Mouse (Mus musculus): ENCODE measurements around the gene Lrrk1. TPM values are rescaled to one million over a fixed set of nuclear protein-coding genes. Genes with fewer than 3 reads are reported as not detected.

Gene Lrrk1
- total RNA-seq, 1 experiment = 7.4 TPM

DNA sequence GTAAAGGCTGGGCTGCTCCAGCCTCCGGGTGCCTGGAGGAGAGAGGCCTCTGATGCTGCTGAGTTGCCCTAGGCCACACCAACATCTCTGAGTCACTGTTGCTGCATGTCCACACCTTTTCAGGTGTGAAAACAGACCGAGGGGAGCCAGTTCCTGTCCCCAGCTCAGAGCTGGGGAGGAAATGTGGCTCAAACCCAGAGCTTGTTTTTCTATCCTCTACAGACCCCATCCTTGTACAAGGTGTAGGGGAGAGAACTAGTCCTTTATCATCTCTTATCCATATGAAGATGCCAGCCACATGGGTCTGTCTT, 159.6 kb downstream of the Lrrk1 start:
- TF ChIP-seq MAFK (IDR thresholded peaks at IDR 0.05; ENCODE audit: insufficient read depth, low read depth, low read length) = no peak
- no peak for TF ChIP-seq CHD2 (IDR thresholded peaks at IDR 0.05; ENCODE audit: low read depth, low read length)
- TF ChIP-seq ZC3H11A (IDR thresholded peaks at IDR 0.05; ENCODE audit: borderline replicate concordance, low read depth, low read length) = no peak
- TF ChIP-seq ZNF384 (IDR thresholded peaks at IDR 0.05; ENCODE audit: low read depth, low read length) = no peak
- in situ Hi-C loops (cut with MboI; ENCODE audit: low sequenced_read_pairs in 2 of 2, unreplicated experiment in 2 of 2) = no loop called here
- no peak overlapping the region for H3K4me3 ChIP-seq (ENCODE audit: insufficient read depth in 1 of 2, low read depth in 1 of 2, low read length in 2 of 2, poor library complexity in 1 of 2, severe bottlenecking in 1 of 2)
- no peak overlapping the region for H3K27ac ChIP-seq (ENCODE audit: insufficient read depth, low read depth, low read length, poor library complexity, severe bottlenecking)
- DNase-seq (ENCODE audit: low read depth, low spot score) = no peak
- H3K4me1 ChIP-seq (ENCODE audit: control insufficient read depth in 2 of 2, insufficient read depth in 2 of 2, low read length in 2 of 2, poor library complexity in 1 of 2) = peaks cover 2 to 13% of the 10 kb centered on the region in 2 experiments; a peak in 3 of 4 replicates
- H3K9me3 ChIP-seq (ENCODE audit: control insufficient read depth, insufficient read depth, low read depth, low read length) = no peaks in the 10 kb centered on the region
- H3K9ac ChIP-seq (ENCODE audit: insufficient read depth, low read depth, low read length, poor library complexity, severe bottlenecking) = no peak overlapping the region
- no peaks in the 10 kb centered on the region for H3K36me3 ChIP-seq (ENCODE audit: control insufficient read depth, insufficient read depth, low read length, poor library complexity, severe bottlenecking)

DNA sequence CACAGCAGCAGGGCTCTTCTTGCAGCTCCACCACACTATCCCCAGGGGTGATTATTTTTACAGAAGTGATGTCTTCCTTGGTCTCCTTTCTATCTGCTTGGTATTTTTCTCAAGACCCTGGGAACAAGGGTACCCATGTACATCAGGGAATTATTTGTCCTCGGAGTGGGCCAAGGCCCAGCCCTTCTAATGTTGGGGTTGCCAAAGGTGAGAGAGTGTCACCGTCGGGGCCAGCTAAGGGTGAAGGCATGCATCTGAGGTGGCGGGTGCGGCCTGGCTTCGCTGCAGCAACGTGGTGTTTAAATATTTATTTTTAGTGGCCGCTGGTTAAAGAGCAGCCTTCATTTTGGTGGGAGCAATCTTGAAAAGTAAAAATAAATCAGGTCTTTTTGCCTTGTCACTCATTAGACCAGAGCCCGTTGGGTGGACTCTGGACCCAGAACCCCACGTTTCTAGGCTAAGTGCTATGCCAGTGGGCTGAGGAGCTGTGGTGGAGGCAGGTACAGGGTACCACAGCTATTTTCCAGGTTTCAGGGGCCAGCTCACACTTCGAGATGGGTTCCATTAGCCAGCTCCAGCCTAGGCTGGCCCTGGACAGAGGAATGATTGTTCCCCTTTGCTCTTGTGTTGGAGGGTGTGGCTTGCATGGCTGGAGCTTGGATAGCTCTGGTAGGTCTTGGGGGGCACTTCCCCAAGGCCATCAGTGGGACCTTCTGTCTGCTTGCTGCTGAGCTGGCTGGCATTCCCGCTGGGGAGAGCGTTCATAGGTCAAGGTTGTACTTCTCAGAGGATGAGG, 160.1 kb downstream of the Lrrk1 start:
- no peak overlapping the region for H3K9ac ChIP-seq (ENCODE audit: insufficient read depth, low read depth, low read length, poor library complexity, severe bottlenecking)
- H3K36me3 ChIP-seq (ENCODE audit: control insufficient read depth, insufficient read depth, low read length, poor library complexity, severe bottlenecking) = no peaks in the 10 kb centered on the region
- H3K27ac ChIP-seq (ENCODE audit: insufficient read depth, low read depth, low read length, poor library complexity, severe bottlenecking) = no peak overlapping the region
- no peaks in the 10 kb centered on the region for H3K9me3 ChIP-seq (ENCODE audit: control insufficient read depth, insufficient read depth, low read depth, low read length)
- in situ Hi-C loops (cut with MboI; ENCODE audit: low sequenced_read_pairs in 2 of 2, unreplicated experiment in 2 of 2) = no loop called here
- TF ChIP-seq ZNF384 (IDR thresholded peaks at IDR 0.05; ENCODE audit: low read depth, low read length) (no peak), MAFK (IDR thresholded peaks at IDR 0.05; ENCODE audit: insufficient read depth, low read depth, low read length) (no peak), CHD2 (IDR thresholded peaks at IDR 0.05; ENCODE audit: low read depth, low read length) (no peak), ZC3H11A (IDR thresholded peaks at IDR 0.05; ENCODE audit: borderline replicate concordance, low read depth, low read length) (no peak), HCFC1 (IDR thresholded peaks at IDR 0.05; ENCODE audit: borderline replicate concordance, insufficient read depth, low read length) (no peak)
- DNase-seq (ENCODE audit: low read depth, low spot score) = no peak
- no peak overlapping the region for H3K4me3 ChIP-seq (ENCODE audit: insufficient read depth in 1 of 2, low read depth in 1 of 2, low read length in 2 of 2, poor library complexity in 1 of 2, severe bottlenecking in 1 of 2)
- peaks cover 2 to 13% of the 10 kb centered on the region in 2 experiments; a peak in 3 of 4 replicates for H3K4me1 ChIP-seq (ENCODE audit: control insufficient read depth in 2 of 2, insufficient read depth in 2 of 2, low read length in 2 of 2, poor library complexity in 1 of 2)

DNA sequence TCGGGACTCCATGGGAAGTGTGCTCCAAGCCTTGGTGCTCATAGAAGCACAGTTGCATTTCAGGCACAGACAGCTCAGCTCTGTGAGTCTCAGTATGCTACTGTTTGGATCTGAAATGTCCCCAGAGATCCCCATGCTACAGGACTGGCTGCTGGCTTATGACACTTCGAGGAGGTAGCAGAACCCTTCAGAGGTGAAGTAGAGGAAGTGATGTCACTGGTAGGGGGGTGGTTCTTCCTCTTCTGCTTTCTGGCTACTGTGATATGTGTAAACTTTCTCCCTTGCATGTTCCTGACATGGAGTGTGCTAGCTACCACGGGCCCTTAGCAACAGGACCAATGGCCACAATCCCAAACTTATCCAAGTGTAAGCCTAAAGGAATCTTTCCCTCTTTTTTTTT, 162.3 kb downstream of the Lrrk1 start:
- Histone ChIP-seq H3K4me1 (ENCODE audit: control insufficient read depth in 2 of 2, insufficient read depth in 2 of 2, low read length in 2 of 2, poor library complexity in 1 of 2) (peaks cover 2 to 13% of the 10 kb centered on the region in 2 experiments; a peak in 3 of 4 replicates), H3K36me3 (ENCODE audit: control insufficient read depth, insufficient read depth, low read length, poor library complexity, severe bottlenecking) (no peaks in the 10 kb centered on the region), H3K9ac (ENCODE audit: insufficient read depth, low read depth, low read length, poor library complexity, severe bottlenecking) (no peak overlapping the region), H3K4me3 (ENCODE audit: insufficient read depth in 1 of 2, low read depth in 1 of 2, low read length in 2 of 2, poor library complexity in 1 of 2, severe bottlenecking in 1 of 2) (no peak overlapping the region), H3K27ac (ENCODE audit: insufficient read depth, low read depth, low read length, poor library complexity, severe bottlenecking) (no peak overlapping the region), H3K9me3 (ENCODE audit: control insufficient read depth, insufficient read depth, low read depth, low read length) (no peaks in the 10 kb centered on the region)
- in situ Hi-C loops (cut with MboI; ENCODE audit: low sequenced_read_pairs in 2 of 2, unreplicated experiment in 2 of 2) = no loop called here
- TF ChIP-seq CHD2 (IDR thresholded peaks at IDR 0.05; ENCODE audit: low read depth, low read length) (no peak), ZNF384 (IDR thresholded peaks at IDR 0.05; ENCODE audit: low read depth, low read length) (no peak), MAFK (IDR thresholded peaks at IDR 0.05; ENCODE audit: insufficient read depth, low read depth, low read length) (no peak), ZC3H11A (IDR thresholded peaks at IDR 0.05; ENCODE audit: borderline replicate concordance, low read depth, low read length) (no peak), HCFC1 (IDR thresholded peaks at IDR 0.05; ENCODE audit: borderline replicate concordance, insufficient read depth, low read length) (no peak)
- no peak for DNase-seq (ENCODE audit: low read depth, low spot score)

DNA sequence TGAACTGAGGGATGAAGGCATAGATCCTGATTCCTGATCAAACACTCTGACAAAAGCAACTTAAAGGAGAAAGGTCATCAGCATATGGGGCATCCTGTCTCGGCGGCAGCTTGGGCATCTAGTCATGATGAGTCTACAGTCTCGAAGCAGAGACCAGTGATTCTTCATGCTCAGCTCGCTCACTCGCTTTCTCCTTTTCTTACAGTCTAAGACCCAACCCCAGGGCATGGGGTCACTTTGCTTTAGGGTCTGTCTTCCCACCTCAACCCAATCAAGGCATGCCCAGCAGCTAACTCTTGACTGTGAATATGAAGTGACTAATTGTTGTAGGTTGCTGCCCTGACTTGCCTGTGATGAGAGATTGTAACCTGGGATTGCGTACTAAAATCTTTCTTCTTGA, 163.6 kb downstream of the Lrrk1 start:
- in situ Hi-C loops (cut with MboI; ENCODE audit: low sequenced_read_pairs in 2 of 2, unreplicated experiment in 2 of 2) = no loop called here
- no peak overlapping the region for H3K4me3 ChIP-seq (ENCODE audit: insufficient read depth in 1 of 2, low read depth in 1 of 2, low read length in 2 of 2, poor library complexity in 1 of 2, severe bottlenecking in 1 of 2)
- TF ChIP-seq HCFC1 (IDR thresholded peaks at IDR 0.05; ENCODE audit: borderline replicate concordance, insufficient read depth, low read length) = no peak
- no peak for TF ChIP-seq ZNF384 (IDR thresholded peaks at IDR 0.05; ENCODE audit: low read depth, low read length)
- TF ChIP-seq CHD2 (IDR thresholded peaks at IDR 0.05; ENCODE audit: low read depth, low read length) = no peak
- TF ChIP-seq ZC3H11A (IDR thresholded peaks at IDR 0.05; ENCODE audit: borderline replicate concordance, low read depth, low read length) = no peak
- no peak for TF ChIP-seq MAFK (IDR thresholded peaks at IDR 0.05; ENCODE audit: insufficient read depth, low read depth, low read length)
- no peaks in the 10 kb centered on the region for H3K9me3 ChIP-seq (ENCODE audit: control insufficient read depth, insufficient read depth, low read depth, low read length)
- peaks cover 0 to 3% of the 10 kb centered on the region in 2 experiments; a peak in 3 of 4 replicates for H3K4me1 ChIP-seq (ENCODE audit: control insufficient read depth in 2 of 2, insufficient read depth in 2 of 2, low read length in 2 of 2, poor library complexity in 1 of 2)
- H3K27ac ChIP-seq (ENCODE audit: insufficient read depth, low read depth, low read length, poor library complexity, severe bottlenecking) = no peak overlapping the region
- no peak overlapping the region for H3K9ac ChIP-seq (ENCODE audit: insufficient read depth, low read depth, low read length, poor library complexity, severe bottlenecking)
- no peak for DNase-seq (ENCODE audit: low read depth, low spot score)
- no peaks in the 10 kb centered on the region for H3K36me3 ChIP-seq (ENCODE audit: control insufficient read depth, insufficient read depth, low read length, poor library complexity, severe bottlenecking)

Data from ES-E14 (cell line).